Mouse (Mus musculus) kidney, adult 2 months (tissue): ENCODE measurements around the gene Dglucy. TPM values are rescaled to one million over a fixed set of nuclear protein-coding genes. Genes with fewer than 3 reads are reported as not detected.

ENCODE experiments used
- DNase-seq: peaks from one replicate; pipeline ENCODE4 v3.0.0; 2021
- H3K27ac ChIP-seq: fragments of 200-500 bp; 2 replicates; pipeline ENCODE4 v1.5.1; 2012; ENCODE audit warnings: low read depth, low read length, control low read depth, inconsistent platforms; ENCODE audit not compliant: insufficient read depth
- H3K27me3 ChIP-seq: fragments of 200-500 bp; replicated peaks from 2 replicates; pipeline ENCODE4 v1.6.1; 2012; ENCODE audit warnings: mild to moderate bottlenecking, moderate library complexity, low read length, inconsistent platforms; ENCODE audit not compliant: control insufficient read depth, insufficient read depth
- H3K36me3 ChIP-seq: fragments of 200-500 bp; 2 replicates; pipeline ENCODE4 v1.6.1; 2012; ENCODE audit warnings: mild to moderate bottlenecking, moderate library complexity, low read length, inconsistent platforms; ENCODE audit not compliant: control insufficient read depth, insufficient read depth
- H3K4me1 ChIP-seq: fragments of 200-500 bp; 2 replicates; pipeline ENCODE4 v1.6.1; 2011; ENCODE audit warnings: low read length; ENCODE audit not compliant: control insufficient read depth, insufficient read depth
- H3K4me3 ChIP-seq: fragments of 200-500 bp; 2 replicates; pipeline ENCODE4 v1.5.1; 2011; ENCODE audit warnings: mild to moderate bottlenecking, low read depth, low read length, control low read depth; ENCODE audit not compliant: insufficient read depth
- CTCF ChIP-seq: fragments of 200-500 bp; conservative IDR thresholded peaks from 2 replicates; pipeline ENCODE4 v1.5.1; 2011; ENCODE audit warnings: low read depth, mild to moderate bottlenecking, control low read depth, low read length, moderate library complexity, mixed read lengths; ENCODE audit not compliant: insufficient read depth, insufficient read length
- POLR2A ChIP-seq: fragments of 200-500 bp; IDR thresholded peaks from one replicate; pipeline ENCODE4 v1.6.1; 2011; ENCODE audit warnings: low read depth, low read length, control low read depth
- WGBS: fragments of 180-500 bp; shearing (Covaris S2); methylation state at CpG from one replicate; pipeline ENCODE4 v1.1.7; 2018; 5-methylcytosine and 5-hydroxymethylcytosine counted together
- polyA plus RNA-seq: library from polyadenylated mRNA; depleted of rRNA; stranded (reverse); fragments of >200 nt; gene quantifications from 2 replicates; pipeline ENCODE4 v1.2.3, GENCODE M21; 2012

The Dglucy gene
- polyA plus RNA-seq, 1 experiment: 88.1 TPM

GRCm38 (mm10) chr12:100886877-100887276, 108.0 kb downstream of the Dglucy start:
- Histone ChIP-seq H3K36me3 (no peaks in the 10 kb centered on the region), H3K27ac (no peak overlapping the region), H3K4me3 (no peak overlapping the region), H3K27me3 (no peaks in the 10 kb centered on the region), H3K4me1 (no peaks in the 10 kb centered on the region)
- no peak for DNase-seq
- TF ChIP-seq CTCF: no peak
- no peak for TF ChIP-seq POLR2A
- WGBS: 84% methylated on average over 4 of the region's 4 CpGs

- no peaks in the 10 kb centered on the region for H3K4me1 ChIP-seq
- WGBS: 12% methylated on average over 12 of the region's 12 CpGs
- no peaks in the 10 kb centered on the region for H3K27me3 ChIP-seq
- H3K27ac ChIP-seq: no peak overlapping the region
- no peaks in the 10 kb centered on the region for H3K36me3 ChIP-seq
- peak; percentile 12 for DNase-seq
- no peak for TF ChIP-seq POLR2A
- no peak for TF ChIP-seq CTCF
- no peak overlapping the region for H3K4me3 ChIP-seq
These were observed 109.0 kb downstream of the Dglucy start for GRCm38 (mm10) chr12:100887801-100888258.

- no peak for DNase-seq
- no peaks in the 10 kb centered on the region for H3K27me3 ChIP-seq
- no peaks in the 10 kb centered on the region for H3K4me1 ChIP-seq
- no peaks in the 10 kb centered on the region for H3K36me3 ChIP-seq
- H3K4me3 ChIP-seq: no peak overlapping the region
- WGBS: 77% methylated on average over 3 of the region's 3 CpGs
- TF ChIP-seq CTCF (no peak), POLR2A (no peak)
- no peak overlapping the region for H3K27ac ChIP-seq
These were observed 111.7 kb downstream of the Dglucy start for GRCm38 (mm10) chr12:100890548-100890947.

- H3K4me3 ChIP-seq: no peak overlapping the region
- H3K27me3 ChIP-seq: no peaks in the 10 kb centered on the region
- H3K4me1 ChIP-seq: no peaks in the 10 kb centered on the region
- no peak overlapping the region for H3K27ac ChIP-seq
- DNase-seq: no peak
- TF ChIP-seq CTCF (no peak), POLR2A (no peak)
- WGBS: 18% methylated on average over 2 of the region's 2 CpGs
- no peaks in the 10 kb centered on the region for H3K36me3 ChIP-seq
These were observed 116.6 kb downstream of the Dglucy start for GRCm38 (mm10) chr12:100895504-100895903.

- Histone ChIP-seq H3K4me3 (no peak overlapping the region), H3K27ac (no peak overlapping the region), H3K36me3 (no peaks in the 10 kb centered on the region), H3K4me1 (no peaks in the 10 kb centered on the region), H3K27me3 (no peaks in the 10 kb centered on the region)
- TF ChIP-seq CTCF (no peak), POLR2A (no peak)
- DNase-seq: no peak
- WGBS: 43% methylated on average over 3 of the region's 3 CpGs
These were observed 117.8 kb downstream of the Dglucy start for GRCm38 (mm10) chr12:100896661-100897060.

GRCm38 (mm10) chr12:100897736-100898650, 119.1 kb downstream of the Dglucy start:
- Histone ChIP-seq H3K36me3 (no peaks in the 10 kb centered on the region), H3K4me3 (no peak overlapping the region), H3K4me1 (no peaks in the 10 kb centered on the region), H3K27me3 (no peaks in the 10 kb centered on the region), H3K27ac (no peak overlapping the region)
- no peak for DNase-seq
- WGBS: 38% methylated on average over 12 of the region's 12 CpGs
- no peak for TF ChIP-seq CTCF
- no peak for TF ChIP-seq POLR2A

- Histone ChIP-seq H3K4me3 (peak overlapping the region; percentile 24; the same call in 1 of the 2 replicates), H3K27ac (no peak overlapping the region), H3K27me3 (no peaks in the 10 kb centered on the region), H3K4me1 (no peaks in the 10 kb centered on the region), H3K36me3 (no peaks in the 10 kb centered on the region)
- TF ChIP-seq CTCF: no peak
- no peak for TF ChIP-seq POLR2A
- 3% methylated on average over 30 of the region's 30 CpGs for WGBS
- peak; percentile 4 for DNase-seq
These were observed 120.3 kb downstream of the Dglucy start for GRCm38 (mm10) chr12:100899111-100899640.
